Mouse (Mus musculus) CH12.LX (cell line): ENCODE results near the gene St6gal1. TPM values are rescaled to one million over a fixed set of nuclear protein-coding genes. Genes with fewer than 3 reads are reported as not detected.

Experiments
- DNase-seq: peaks from one replicate; pipeline ENCODE4 v3.0.0-alpha.2; 2013; ENCODE audit errors: extremely low read depth
- H3K27ac ChIP-seq: 2 replicates; pipeline ENCODE4 v1.5.1; 2012; ENCODE audit warnings: low read depth, mild to moderate bottlenecking, control low read depth, moderate library complexity; ENCODE audit not compliant: insufficient read depth
- H3K27me3 ChIP-seq: replicated peaks from 2 replicates; pipeline ENCODE3; 2012; ENCODE audit warnings: inconsistent platforms
- H3K36me3 ChIP-seq, 2 experiments: replicated peaks in 1 of 2; 2 replicates each; pipeline versions ENCODE3 to v1.6.1; 2012; ENCODE audit warnings: inconsistent platforms in 1 of 2, low read length in 1 of 2, mild to moderate bottlenecking in 1 of 2, mixed read lengths in 1 of 2, moderate library complexity in 1 of 2; ENCODE audit not compliant: control insufficient read depth in 1 of 2, insufficient read depth in 1 of 2
- H3K4me1 ChIP-seq, 2 experiments: 2 replicates each; pipeline ENCODE4 v1.6.1; 2012; ENCODE audit warnings: inconsistent platforms in 1 of 2, moderate library complexity in 1 of 2; ENCODE audit not compliant: insufficient read depth in 2 of 2, control insufficient read depth in 1 of 2
- H3K4me2 ChIP-seq: 2 replicates; pipeline ENCODE4 v1.6.1; 2012; ENCODE audit warnings: low read depth, mild to moderate bottlenecking, control low read depth; ENCODE audit not compliant: poor library complexity, insufficient read depth, severe bottlenecking
- H3K4me3 ChIP-seq, 3 experiments: fragments of 150-350 bp in 1 of 3; sonication (generic) in 1 of 3; replicated peaks in 1 of 3; 2 replicates each; pipeline versions ENCODE3 to v1.5.1; 2011 to 2012; ENCODE audit warnings: low read depth in 2 of 3, low read length in 2 of 3, mild to moderate bottlenecking in 2 of 3, moderate library complexity in 2 of 3, control low read depth in 1 of 3, improper control_type of control experiment in 1 of 3, inconsistent platforms in 1 of 3, mixed read lengths in 1 of 3; ENCODE audit not compliant: poor library complexity in 1 of 3
- H3K79me2 ChIP-seq: replicated peaks from 2 replicates; pipeline ENCODE4 v1.6.1; 2012; ENCODE audit warnings: mild to moderate bottlenecking, moderate library complexity; ENCODE audit not compliant: control insufficient read depth, poor library complexity, insufficient read depth, severe bottlenecking; ENCODE audit errors: extremely low read depth
- H3K9ac ChIP-seq: 2 replicates; pipeline ENCODE4 v1.6.1; 2012; ENCODE audit warnings: low read depth, mild to moderate bottlenecking, control low read depth, moderate library complexity; ENCODE audit not compliant: insufficient read depth
- H3K9me3 ChIP-seq: replicated peaks from 2 replicates; pipeline ENCODE3; 2012; ENCODE audit warnings: low read length, inconsistent platforms, mixed read lengths
- BHLHE40 ChIP-seq: IDR thresholded peaks from 2 replicates; pipeline ENCODE4 v1.6.1; 2011; ENCODE audit warnings: mild to moderate bottlenecking, low read depth, low read length, improper control_type of control experiment
- CHD2 ChIP-seq: IDR thresholded peaks from 2 replicates; pipeline ENCODE4 v1.6.1; 2011; ENCODE audit warnings: low read length, improper control_type of control experiment
- ELF1 ChIP-seq: IDR thresholded peaks from 2 replicates; pipeline ENCODE4 v1.6.1; 2014; ENCODE audit warnings: low read depth, mild to moderate bottlenecking, inconsistent platforms, low read length, improper control_type of control experiment
- EP300 ChIP-seq: IDR thresholded peaks from 2 replicates; pipeline ENCODE4 v1.6.1; 2011; ENCODE audit warnings: low read length, improper control_type of control experiment
- ETS1 ChIP-seq: conservative IDR thresholded peaks from 2 replicates; pipeline ENCODE4 v1.6.1; 2012; ENCODE audit warnings: low read depth, mild to moderate bottlenecking, inconsistent platforms, low read length, improper control_type of control experiment, moderate library complexity
- GABPA ChIP-seq: IDR thresholded peaks from 2 replicates; pipeline ENCODE4 v1.6.1; 2012; ENCODE audit warnings: low read depth, low read length, improper control_type of control experiment, inconsistent platforms; ENCODE audit not compliant: insufficient replicate concordance
- HCFC1 ChIP-seq: IDR thresholded peaks from 2 replicates; pipeline ENCODE4 v1.6.1; 2012; ENCODE audit warnings: low read depth, mild to moderate bottlenecking, inconsistent platforms, low read length, improper control_type of control experiment
- JUND ChIP-seq: conservative IDR thresholded peaks from 2 replicates; pipeline ENCODE4 v1.6.1; 2011; ENCODE audit warnings: low read depth, low read length, improper control_type of control experiment
- MAFK ChIP-seq: IDR thresholded peaks from 2 replicates; pipeline ENCODE4 v1.6.1; 2011; ENCODE audit warnings: low read length, improper control_type of control experiment; ENCODE audit not compliant: insufficient replicate concordance
- MAX ChIP-seq: IDR thresholded peaks from 2 replicates; pipeline ENCODE4 v1.6.1; 2011; ENCODE audit warnings: low read length, improper control_type of control experiment
- MAZ ChIP-seq: IDR thresholded peaks from 2 replicates; pipeline ENCODE4 v1.6.1; 2012; ENCODE audit warnings: low read depth, mild to moderate bottlenecking, inconsistent platforms, low read length, improper control_type of control experiment, moderate library complexity
- MEF2A ChIP-seq: IDR thresholded peaks from 2 replicates; pipeline ENCODE4 v1.6.1; 2014; ENCODE audit warnings: low read depth, mild to moderate bottlenecking, inconsistent platforms, low read length, improper control_type of control experiment, borderline replicate concordance
- MXI1 ChIP-seq: IDR thresholded peaks from 2 replicates; pipeline ENCODE4 v1.6.1; 2011; ENCODE audit warnings: mild to moderate bottlenecking, low read depth, low read length, improper control_type of control experiment
- MYC ChIP-seq: IDR thresholded peaks from 2 replicates; pipeline ENCODE4 v1.6.1; 2011; ENCODE audit warnings: low read depth, mild to moderate bottlenecking, improper control_type of control experiment, low read length
- NELFE ChIP-seq: IDR thresholded peaks from 2 replicates; pipeline ENCODE4 v1.6.1; 2011; ENCODE audit warnings: low read depth, low read length, improper control_type of control experiment
- NRF1 ChIP-seq: IDR thresholded peaks from 2 replicates; pipeline ENCODE4 v1.6.1; 2014; ENCODE audit warnings: low read depth, mild to moderate bottlenecking, inconsistent platforms, low read length, improper control_type of control experiment, moderate library complexity
- POLR2A ChIP-seq: IDR thresholded peaks from 2 replicates; pipeline ENCODE4 v1.6.1; 2011; ENCODE audit warnings: low read depth, mild to moderate bottlenecking, improper control_type of control experiment, low read length
- POLR2AphosphoS2 ChIP-seq: IDR thresholded peaks from 2 replicates; pipeline ENCODE4 v1.6.1; 2011; ENCODE audit warnings: low read depth, low read length, improper control_type of control experiment
- RCOR1 ChIP-seq: conservative IDR thresholded peaks from 2 replicates; pipeline ENCODE4 v1.6.1; 2012; ENCODE audit warnings: low read depth, mild to moderate bottlenecking, inconsistent platforms, low read length, improper control_type of control experiment
- TBP ChIP-seq: conservative IDR thresholded peaks from 2 replicates; pipeline ENCODE4 v1.6.1; 2011; ENCODE audit warnings: low read depth, low read length, improper control_type of control experiment
- TCF12 ChIP-seq: IDR thresholded peaks from 2 replicates; pipeline ENCODE4 v1.6.1; 2014; ENCODE audit warnings: low read depth, mild to moderate bottlenecking, inconsistent platforms, low read length, improper control_type of control experiment
- ZKSCAN1 ChIP-seq: IDR thresholded peaks from 2 replicates; pipeline ENCODE4 v1.6.1; 2012; ENCODE audit warnings: low read depth, inconsistent platforms, low read length, improper control_type of control experiment, borderline replicate concordance
- ZMIZ1 ChIP-seq: IDR thresholded peaks from 2 replicates; pipeline ENCODE4 v1.6.1; 2012; ENCODE audit warnings: low read depth, mild to moderate bottlenecking, inconsistent platforms, low read length, improper control_type of control experiment
- dilution Hi-C: fragments of 300-500 bp; cut with MboI; formaldehyde crosslinking; loops from 2 replicates; pipeline ENCODE4 v1.14.3; 2020; ENCODE audit warnings: low sequenced_read_pairs; ENCODE audit not compliant: extremely low pct_unique_long_range_greater_than_20kb, extremely low pct_ligation_motif_present
- in situ Hi-C: fragments of 300-500 bp; cut with MboI; formaldehyde crosslinking; loops from 3 replicates; pipeline ENCODE4 v1.14.3; 2019; ENCODE audit warnings: low sequenced_read_pairs, low pct_ligation_motif_present, low pct_unique_long_range_greater_than_20kb, mixed read lengths
- polyA plus RNA-seq: library from polyadenylated mRNA; unstranded; fragments of >175 nt; gene quantifications from 2 replicates; pipeline ENCODE4 v1.2.1, GENCODE M21; 2012; ENCODE audit warnings: low read depth; ENCODE audit not compliant: insufficient read length
- total RNA-seq, 2 experiments: library from RNA; depleted of rRNA; stranded (reverse); fragments of 300-350 nt in 1 of 2; fragments of >200 nt in 1 of 2; gene quantifications; 2 replicates each; pipeline ENCODE4 v1.2.3; 2012 to 2014

St6gal1 gene
- total and polyA plus RNA-seq, 3 experiments: 64.5 to 168 (median 67.8) TPM

DNA sequence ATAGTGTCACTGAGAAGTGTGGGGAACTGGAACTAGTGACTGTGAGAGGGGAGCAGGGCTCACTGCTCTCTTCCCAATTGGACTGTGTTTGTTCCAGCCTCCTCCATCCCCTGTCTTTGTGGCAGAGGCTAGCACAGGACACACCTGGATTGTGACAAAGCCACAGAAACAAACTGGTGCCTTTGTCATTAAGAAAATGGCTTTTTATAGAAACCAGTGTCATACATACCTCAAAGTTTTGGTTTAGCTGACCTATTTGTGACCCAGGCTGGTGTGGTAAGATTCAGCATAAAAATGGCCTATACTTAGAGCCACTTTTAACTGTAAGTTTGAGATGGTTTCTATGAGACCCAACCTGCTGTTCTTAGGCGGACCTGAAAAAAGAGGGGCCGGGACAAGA, 116.7 kb downstream of the St6gal1 start:
- peak; percentile 51 for DNase-seq
- H3K4me3 ChIP-seq: no peak overlapping the region
- H3K9me3 ChIP-seq: peaks cover 30% of the 10 kb centered on the region
- no peak overlapping the region for H3K4me2 ChIP-seq
- no peak for TF ChIP-seq POLR2A
- TF ChIP-seq NELFE: no peak
- no peak for TF ChIP-seq ZMIZ1
- peak; percentile 38; the same call in 1 of the 2 replicates for TF ChIP-seq MAFK
- no peak for TF ChIP-seq NRF1
- TF ChIP-seq MXI1: no peak
- no peak for TF ChIP-seq TBP
- TF ChIP-seq ETS1: peak; percentile 64
- peak; percentile 63 for TF ChIP-seq TCF12
- TF ChIP-seq RCOR1: 0 out of 2 replicates have a peak, but pooled peaks have one; percentile 30
- TF ChIP-seq BHLHE40: peak; percentile 40; the same call in 1 of the 2 replicates
- TF ChIP-seq ZKSCAN1: no peak
- peak; percentile 67 for TF ChIP-seq EP300
- no peak for TF ChIP-seq ELF1
- TF ChIP-seq MAX: peak; percentile 29; the same call in 1 of the 2 replicates
- peak; percentile 82 for TF ChIP-seq MEF2A
- TF ChIP-seq POLR2AphosphoS2: no peak
- TF ChIP-seq MYC: 0 out of 2 replicates have a peak, but pooled peaks have one; percentile 24
- no peak overlapping the region for H3K9ac ChIP-seq
- dilution Hi-C loops: no loop called here
- H3K27ac ChIP-seq: no peak overlapping the region
- H3K27me3 ChIP-seq: no peaks in the 10 kb centered on the region
- H3K4me1 ChIP-seq: peaks cover 0 to 22% of the 10 kb centered on the region in 2 experiments; a peak in 2 of 4 replicates
- H3K79me2 ChIP-seq: 0 out of 2 replicates have a peak, but pooled peaks cover 3% of the 10 kb centered on the region
- peaks cover 47 to 91% of the 10 kb centered on the region in 2 experiments for H3K36me3 ChIP-seq
- in situ Hi-C loops: no loop called here

DNA sequence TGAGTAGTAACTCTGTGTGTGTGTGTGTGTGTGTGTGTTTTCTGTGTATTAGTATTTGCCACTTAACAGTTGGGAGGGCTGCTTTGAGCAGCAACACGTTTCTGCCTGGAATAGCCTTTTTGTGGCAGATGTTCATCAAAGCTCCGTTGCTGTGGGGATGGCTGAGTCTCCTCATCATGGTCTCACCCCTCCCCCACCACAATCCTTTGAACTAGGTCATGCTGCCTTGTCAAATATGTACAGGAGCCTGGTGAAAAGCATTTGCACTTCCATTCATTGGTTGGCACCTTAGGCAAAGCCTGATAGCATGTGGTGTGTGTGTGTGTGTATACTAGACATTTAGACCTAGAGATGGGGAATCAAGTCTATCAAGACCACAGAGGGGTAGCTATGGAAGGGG, 126.3 kb downstream of the St6gal1 start:
- peaks cover 18 to 97% of the 10 kb centered on the region in 2 experiments for H3K36me3 ChIP-seq
- DNase-seq: no peak
- TF ChIP-seq ETS1 (no peak), MAZ (no peak), POLR2A (no peak), MYC (no peak), JUND (no peak), ZMIZ1 (no peak), GABPA (no peak), TCF12 (no peak), RCOR1 (no peak), HCFC1 (no peak), POLR2AphosphoS2 (no peak), CHD2 (no peak)
- TF ChIP-seq, all 38 proteins: peak for 0
- dilution Hi-C loops: no loop called here
- Histone ChIP-seq H3K4me2 (no peak overlapping the region), H3K79me2 (no peaks in the 10 kb centered on the region), H3K27me3 (no peaks in the 10 kb centered on the region), H3K4me3 (no peak overlapping the region), H3K9ac (no peak overlapping the region), H3K4me1 (peaks cover 7 to 47% of the 10 kb centered on the region in 2 experiments), H3K9me3 (no peaks in the 10 kb centered on the region), H3K27ac (no peak overlapping the region)
- in situ Hi-C loops: no loop called here
